Mouse (Mus musculus) ovary, postnatal 36 days (tissue): ENCODE data around the gene Rnaset2a.
"Not testable (repeated sequence)": the region's sequence is repeated elsewhere in the genome, so short reads cannot be mapped to it uniquely, and the experiment has no call there.

Experiments used
- DNase-seq: peaks from one replicate; pipeline ENCODE4 v3.0.0; 2022; ENCODE audit warnings: low spot score, mixed read lengths

Gene Rnaset2a

DNA sequence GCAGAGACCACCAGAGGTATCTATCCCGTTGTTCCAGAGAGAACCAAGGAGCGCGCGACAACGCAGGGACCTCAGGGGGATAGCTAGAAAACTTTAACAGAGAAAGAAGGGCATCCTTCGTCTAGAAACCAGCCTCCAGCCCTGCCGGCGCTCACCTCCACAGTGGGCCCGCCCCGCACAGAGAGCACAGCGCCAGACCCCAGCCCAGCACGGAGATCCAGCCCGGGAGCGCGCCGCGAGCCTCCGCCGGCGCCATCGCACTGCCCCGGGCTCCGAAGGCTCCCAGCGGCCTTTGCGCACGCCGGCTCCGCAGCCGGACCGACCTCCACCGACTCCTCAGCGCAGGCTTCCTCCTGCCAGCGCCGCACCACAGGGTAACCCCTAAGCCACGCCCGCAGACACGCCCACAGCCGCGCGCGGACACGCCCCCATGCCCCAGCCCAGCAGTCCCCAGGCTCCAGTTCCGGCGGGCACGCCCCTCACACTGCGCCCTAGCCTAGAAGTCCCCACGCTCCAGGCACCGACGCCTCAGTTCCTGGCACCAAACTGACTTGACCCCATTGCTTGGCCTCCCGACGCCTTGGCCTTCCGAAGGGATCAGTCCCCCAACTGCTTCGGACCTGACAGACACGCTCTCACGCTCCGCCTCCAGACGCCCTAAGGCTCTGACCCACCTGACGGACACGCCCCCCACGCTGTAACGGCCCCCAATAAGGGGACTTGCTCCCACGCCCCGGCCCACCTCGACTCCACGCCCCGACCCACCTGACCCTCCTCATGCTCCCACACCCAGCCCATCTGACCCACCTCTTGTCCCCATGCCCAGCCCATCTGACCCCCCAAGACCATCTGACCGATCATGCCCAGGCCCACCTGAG is at the start of gene Rnaset2a, which contains the start of gene Gm49673:
Gene Rnaset2a (minus strand): TSS at position 659 of the 878 bp plus-strand sequence.
Gene Gm49673 (minus strand): TSS at position 350 of the 878 bp plus-strand sequence.
- DNase-seq, result peak; percentile 52

DNA sequence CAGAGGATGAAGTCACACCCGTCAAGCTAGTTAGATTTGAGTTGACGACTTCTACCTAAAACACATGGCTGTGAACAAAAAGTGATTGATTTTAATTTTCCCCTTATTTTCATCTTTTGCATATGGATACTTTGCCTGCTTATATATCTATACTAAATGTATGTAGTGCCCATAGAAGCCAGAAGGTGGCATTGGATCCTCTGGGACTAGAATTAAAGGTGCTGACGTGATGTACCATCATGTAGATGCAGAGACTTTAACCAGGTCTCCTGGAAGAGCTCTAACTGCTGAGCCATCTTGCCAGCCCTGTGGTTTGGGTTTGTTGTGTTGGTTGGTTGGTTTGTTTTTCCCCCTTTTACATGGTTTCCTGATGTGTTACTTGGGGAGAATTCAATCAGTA is 49.8 kb upstream of the Rnaset2a start:
- no peak for DNase-seq

DNA sequence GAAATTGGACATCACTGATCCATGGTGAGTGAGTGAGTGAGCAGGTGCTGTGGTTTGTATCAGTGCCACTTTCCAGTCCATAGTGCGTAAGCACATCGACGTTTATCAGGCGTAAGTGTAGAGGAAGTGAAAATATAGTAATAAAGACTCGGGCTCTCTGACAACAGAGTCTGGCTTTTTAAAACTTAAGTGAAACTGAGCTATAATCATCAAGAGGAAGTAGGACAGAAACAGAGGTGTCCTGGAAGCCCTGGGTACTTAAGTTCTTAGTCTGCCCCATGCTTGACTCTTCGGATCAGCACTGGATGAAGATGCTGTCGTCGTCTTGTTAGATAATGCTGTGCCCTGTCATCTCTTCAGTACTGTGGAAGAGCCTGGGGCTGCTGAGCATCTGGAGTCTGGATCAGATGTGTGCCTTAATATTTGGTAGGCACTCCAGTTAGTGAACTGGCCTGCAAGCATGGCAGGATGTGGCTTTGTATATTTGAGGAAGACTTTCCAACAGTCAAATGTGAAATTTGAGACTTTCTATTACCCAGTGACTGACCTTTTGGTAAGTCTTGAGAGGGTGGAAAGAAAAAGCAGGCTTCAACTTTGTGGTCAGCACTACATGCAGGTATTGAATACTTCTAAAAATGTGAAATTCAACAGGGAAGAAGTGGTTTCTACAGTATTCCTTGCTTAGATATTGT is 47.9 kb upstream of the Rnaset2a start:
- DNase-seq, result no peak

DNA sequence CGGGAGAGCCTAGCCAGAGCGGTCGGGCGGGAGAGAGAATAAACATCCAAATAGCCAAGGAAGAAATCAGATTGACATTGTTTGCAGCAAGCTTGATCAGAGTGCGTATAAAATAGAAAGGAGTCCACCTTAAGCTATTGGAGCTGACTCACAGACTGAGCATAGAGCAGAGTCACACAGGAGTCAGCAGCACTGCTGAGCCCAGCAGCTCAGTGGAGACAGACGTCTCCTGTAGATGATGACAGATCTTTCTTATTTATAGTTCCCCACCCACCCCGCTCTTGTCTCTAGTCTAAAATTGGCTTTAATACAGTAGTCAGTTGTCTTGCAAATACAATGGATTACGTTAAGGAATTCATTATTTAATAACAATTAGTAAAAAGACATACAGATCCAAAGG is 45.8 kb upstream of the Rnaset2a start:
- DNase-seq, result no peak

DNA sequence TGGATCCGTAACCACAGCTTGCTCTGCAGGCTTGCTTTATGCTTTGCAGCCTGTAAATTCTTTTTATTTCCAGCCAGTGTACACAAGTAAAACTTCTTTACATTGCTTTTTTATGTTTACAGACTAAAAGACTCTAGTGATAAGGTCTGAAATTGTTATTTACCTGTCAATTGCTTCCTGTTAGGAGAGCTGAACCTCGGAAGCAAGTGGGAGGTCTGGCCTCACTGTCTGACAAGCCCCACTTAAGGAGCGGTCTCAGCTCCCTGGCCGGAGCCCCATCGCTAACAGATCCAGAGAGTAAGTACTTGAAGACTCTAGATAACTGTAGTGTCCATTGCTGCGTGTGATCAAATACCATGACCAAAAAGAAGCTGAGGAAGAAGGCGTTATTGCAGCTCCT is 36.3 kb upstream of the Rnaset2a start:
- DNase-seq, result no peak

- DNase-seq, result no peak
Observed at GRCm38 (mm10) chr17:8183815-8184214, 35.9 kb upstream of the Rnaset2a start.

GRCm38 (mm10) chr17:8177090-8177489 is 29.2 kb upstream of the Rnaset2a start:
- no peak for DNase-seq

DNA sequence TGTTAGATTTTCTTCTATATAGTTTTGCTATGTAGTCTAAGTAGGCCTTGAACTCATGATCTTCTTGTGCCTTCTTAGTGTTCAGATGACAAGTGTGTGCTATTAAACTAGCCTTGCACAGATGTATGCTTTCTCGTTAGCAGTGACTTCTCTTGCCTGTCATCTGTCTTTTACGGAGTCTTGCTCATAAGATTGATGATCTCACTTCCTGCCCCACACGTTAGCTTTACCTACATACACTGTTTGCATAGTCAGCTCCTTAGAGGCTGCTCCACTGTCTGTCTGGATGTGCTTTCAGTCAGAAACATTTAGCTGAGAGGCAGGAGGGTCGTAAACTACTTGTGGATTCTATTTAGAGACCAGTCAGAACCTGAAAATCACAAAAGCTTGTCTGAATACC is 23.2 kb upstream of the Rnaset2a start:
- DNase-seq, result no peak

GRCm38 (mm10) chr17:8170331-8170730 is 22.4 kb upstream of the Rnaset2a start:
- no peak for DNase-seq

GRCm38 (mm10) chr17:8167436-8167835 is 19.5 kb upstream of the Rnaset2a start:
- DNase-seq, result not testable (repeated sequence)

GRCm38 (mm10) chr17:8166454-8166853 is 18.6 kb upstream of the Rnaset2a start:
- not testable (repeated sequence) for DNase-seq

DNA sequence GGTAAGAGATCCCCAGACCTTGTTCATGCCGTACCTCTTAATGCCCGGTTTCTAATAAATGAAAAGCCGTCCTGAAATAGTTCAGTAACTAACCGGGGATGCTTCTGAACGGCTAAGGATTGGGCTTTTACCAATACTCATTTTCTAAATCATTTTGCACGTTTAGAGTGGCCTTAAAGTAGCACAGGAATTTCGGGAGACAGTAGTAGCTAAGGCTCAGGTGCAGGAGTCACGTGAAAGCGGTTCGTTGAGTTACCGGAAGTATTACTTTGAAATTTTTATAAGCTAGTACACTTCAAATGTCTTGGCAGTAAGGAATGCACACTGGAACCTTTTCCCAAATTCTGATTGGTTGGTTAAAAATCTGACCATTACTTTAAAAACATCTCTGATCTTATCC is 18.1 kb upstream of the Rnaset2a start:
- not testable (repeated sequence) for DNase-seq

DNA sequence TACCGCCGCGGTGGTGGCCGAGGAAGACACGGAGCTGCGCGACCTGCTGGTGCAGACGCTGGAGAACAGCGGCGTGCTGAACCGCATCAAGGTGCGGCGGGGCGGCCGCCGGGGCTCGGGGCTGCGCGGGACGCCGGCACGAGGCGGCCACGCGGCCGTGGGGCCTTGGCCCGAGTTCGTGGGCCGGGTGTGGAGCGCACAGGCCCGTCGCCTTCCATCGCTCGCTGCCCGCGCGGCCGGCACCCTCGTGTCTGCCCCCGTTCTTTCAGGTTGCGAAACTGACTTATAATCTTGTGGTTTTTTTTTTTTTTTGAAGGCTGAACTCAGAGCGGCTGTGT is 17.7 kb upstream of the Rnaset2a start:
- peak; percentile 48 for DNase-seq

- peak; percentile 68 for DNase-seq
Observed at GRCm38 (mm10) chr17:8164701-8165607, 17.1 kb upstream of the Rnaset2a start, which contains the start of gene Fgfr1op. Fgfr1op (plus strand) TSS chr17:8165501.

DNA sequence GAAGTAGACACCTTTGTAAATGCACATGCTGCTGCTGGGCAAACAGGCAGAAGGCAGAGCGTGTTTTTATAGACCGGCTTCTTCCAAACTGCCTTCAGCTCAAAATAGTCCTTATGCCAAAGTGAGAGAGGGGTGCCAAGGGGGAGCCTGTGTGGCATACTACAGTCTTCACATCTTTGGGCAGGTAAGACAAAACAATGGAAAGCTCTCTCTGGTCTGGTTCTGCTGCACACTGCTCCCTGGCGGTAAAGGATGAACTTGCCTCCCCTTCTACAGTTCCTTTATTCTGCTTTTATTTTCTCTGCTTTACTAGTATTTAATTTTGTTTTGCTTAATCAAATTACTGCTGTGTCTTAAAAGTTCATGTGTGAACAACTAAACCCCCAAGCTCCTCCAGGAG is 13.1 kb upstream of the Rnaset2a start:
- peak; percentile 31 for DNase-seq

- not testable (repeated sequence) for DNase-seq
Observed at GRCm38 (mm10) chr17:8158627-8159026, 10.7 kb upstream of the Rnaset2a start.

- not testable (repeated sequence) for DNase-seq
Observed at GRCm38 (mm10) chr17:8155982-8156381, 8.1 kb upstream of the Rnaset2a start.

DNA sequence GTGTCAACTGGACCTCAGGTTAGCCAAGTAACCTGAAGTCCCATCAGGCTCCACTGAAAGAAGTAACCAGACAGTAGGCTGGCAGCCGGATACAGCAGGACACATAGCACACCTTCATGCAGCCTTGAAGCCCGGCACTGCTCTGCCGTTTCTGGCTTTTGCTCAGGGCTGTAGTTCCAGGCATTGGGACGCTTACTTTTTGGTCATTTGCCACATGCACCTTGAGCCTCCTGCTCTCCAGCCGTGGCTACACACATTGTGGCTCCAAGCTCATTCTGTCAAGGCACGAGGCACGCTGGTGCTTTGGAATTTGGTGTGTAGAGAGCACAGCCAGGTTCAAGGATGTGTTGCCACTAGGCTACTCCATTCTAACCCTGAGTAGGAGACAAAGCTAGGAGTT is 7.1 kb upstream of the Rnaset2a start:
- not testable (repeated sequence) for DNase-seq

GRCm38 (mm10) chr17:8146931-8147330 is 966 bp downstream of the Rnaset2a start:
- not testable (repeated sequence) for DNase-seq

DNA sequence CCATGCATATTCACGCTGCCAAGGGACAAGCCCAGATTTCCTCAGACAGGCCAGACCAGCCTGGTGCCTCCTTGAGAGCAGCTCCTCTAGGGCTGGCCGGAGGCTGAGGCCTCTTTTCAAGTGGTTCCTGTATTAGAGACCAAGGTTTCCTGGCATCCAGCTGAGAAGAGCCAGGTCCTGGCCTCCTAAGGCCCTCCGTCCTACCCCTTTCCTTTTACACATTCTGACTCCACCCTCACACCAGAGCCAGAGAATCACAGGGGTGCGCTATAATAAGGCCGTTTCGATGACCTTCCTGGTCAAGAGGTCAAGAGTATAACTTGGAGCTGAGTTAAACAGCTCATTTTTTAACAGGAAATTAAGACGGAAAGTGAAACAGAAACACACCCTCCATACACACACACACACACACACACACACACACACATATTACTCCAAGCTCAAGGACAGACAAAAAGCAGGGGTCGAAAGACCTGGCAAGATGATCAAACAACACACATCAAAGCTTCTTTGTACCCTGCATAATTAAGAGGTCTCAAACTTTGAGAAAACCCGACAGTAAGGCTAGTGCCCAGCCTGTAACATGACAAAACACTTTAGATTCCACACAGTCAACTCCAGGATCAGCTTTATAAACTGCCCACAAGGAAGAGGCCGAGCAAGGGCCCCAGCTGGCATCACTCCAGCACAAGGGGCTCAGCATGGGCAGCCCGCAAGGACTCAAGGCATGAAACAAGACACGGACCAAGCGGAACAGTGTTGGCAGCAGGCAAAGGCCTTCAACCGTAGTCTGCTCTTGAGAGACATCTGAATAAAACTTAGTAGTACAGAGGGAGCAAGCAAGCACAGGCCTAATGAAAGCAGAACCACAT is 3.9 kb downstream of the Rnaset2a start:
- DNase-seq, result not testable (repeated sequence)

DNA sequence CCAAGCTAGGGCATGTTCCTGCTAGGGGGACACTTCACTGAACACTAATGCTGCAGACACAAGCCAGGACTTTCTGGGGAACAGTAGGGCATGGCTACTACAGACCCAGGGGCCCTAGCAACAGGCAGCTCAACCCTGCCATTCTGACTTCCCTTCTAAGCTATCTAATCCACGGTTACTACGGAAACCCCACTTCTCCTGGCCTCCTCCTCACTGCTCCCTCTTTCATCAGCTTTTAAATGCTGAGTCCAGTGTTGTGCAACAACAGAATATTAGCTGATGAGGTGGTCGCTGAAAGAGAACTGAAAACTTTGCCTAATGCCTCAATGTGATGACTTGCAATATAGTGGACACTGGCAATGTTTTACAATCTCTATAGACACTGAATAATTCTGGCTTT is 7.7 kb downstream of the Rnaset2a start:
- DNase-seq, result not testable (repeated sequence)
